Mouse (Mus musculus) ES-Bruce4 (cell line): ENCODE results near the gene Peak1. TPM values are rescaled to one million over a fixed set of nuclear protein-coding genes. Genes with fewer than 3 reads are reported as not detected.

Experiments used
- H3K27ac ChIP-seq: 2 replicates; pipeline ENCODE4 v1.5.1; 2012; ENCODE audit warnings: low read length, inconsistent platforms; ENCODE audit not compliant: insufficient read depth
- H3K27me3 ChIP-seq: 2 replicates; pipeline ENCODE4 v1.6.1; 2012; ENCODE audit warnings: mild to moderate bottlenecking, low read length, inconsistent platforms; ENCODE audit not compliant: control insufficient read depth, poor library complexity, insufficient read depth, severe bottlenecking
- H3K36me3 ChIP-seq: 2 replicates; pipeline ENCODE4 v1.6.1; 2012; ENCODE audit warnings: inconsistent platforms, mild to moderate bottlenecking, low read length, moderate library complexity; ENCODE audit not compliant: control insufficient read depth, poor library complexity, insufficient read depth, severe bottlenecking
- H3K4me1 ChIP-seq: one replicate; pipeline ENCODE4 v1.8.1; 2011; ENCODE audit warnings: low read length; ENCODE audit not compliant: control insufficient read depth, insufficient read depth
- H3K4me3 ChIP-seq: 2 replicates; pipeline ENCODE4 v1.5.1; 2011; ENCODE audit warnings: low read depth, mild to moderate bottlenecking, low read length
- H3K9ac ChIP-seq: 2 replicates; pipeline ENCODE4 v1.6.1; 2012; ENCODE audit warnings: low read depth, mild to moderate bottlenecking, inconsistent platforms; ENCODE audit not compliant: poor library complexity, severe bottlenecking
- H3K9me3 ChIP-seq: replicated peaks from 2 replicates; pipeline ENCODE4 v1.6.1; 2012; ENCODE audit warnings: mild to moderate bottlenecking, low read length, inconsistent platforms; ENCODE audit not compliant: control insufficient read depth, poor library complexity, insufficient read depth, severe bottlenecking
- CTCF ChIP-seq: IDR thresholded peaks from one replicate; pipeline ENCODE4 v1.8.1; 2011; ENCODE audit warnings: low read depth, low read length
- EP300 ChIP-seq: IDR thresholded peaks from 2 replicates; pipeline ENCODE4 v1.6.1; 2011; ENCODE audit warnings: low read depth, low read length; ENCODE audit not compliant: insufficient read depth
- POLR2A ChIP-seq: IDR thresholded peaks from one replicate; pipeline ENCODE4 v1.8.1; 2011; ENCODE audit warnings: low read length; ENCODE audit not compliant: insufficient read depth
- polyA plus RNA-seq: library from polyadenylated mRNA; stranded (reverse); fragments of >200 nt; gene quantifications from 2 replicates; pipeline ENCODE4 v1.2.4, GENCODE M21; 2011; ENCODE audit warnings: low read depth; ENCODE audit not compliant: missing spikeins, insufficient read depth, insufficient read length

The Peak1 gene
- polyA plus RNA-seq, 1 experiment = 26.3 TPM

- no peaks in the 10 kb centered on the region for H3K4me1 ChIP-seq
Measured at GRCm38 (mm10) chr9:56309079-56309478, 108.8 kb downstream of the Peak1 start.

GRCm38 (mm10) chr9:56304526-56304925, 113.3 kb downstream of the Peak1 start:
- no peaks in the 10 kb centered on the region for H3K36me3 ChIP-seq
- H3K4me3 ChIP-seq = no peak overlapping the region
- TF ChIP-seq POLR2A (no peak), CTCF (no peak), EP300 (no peak)
- no peak overlapping the region for H3K9ac ChIP-seq
- H3K9me3 ChIP-seq = no peaks in the 10 kb centered on the region
- H3K4me1 ChIP-seq = no peaks in the 10 kb centered on the region
- no peaks in the 10 kb centered on the region for H3K27me3 ChIP-seq
- no peak overlapping the region for H3K27ac ChIP-seq

More at GRCm38 (mm10) chr9:56309079-56309478, 108.8 kb downstream of the Peak1 start:
- no peak overlapping the region for H3K27ac ChIP-seq
- TF ChIP-seq CTCF (no peak), EP300 (no peak), POLR2A (no peak)
- H3K4me3 ChIP-seq = no peak overlapping the region
- no peaks in the 10 kb centered on the region for H3K27me3 ChIP-seq
- no peaks in the 10 kb centered on the region for H3K9me3 ChIP-seq
- H3K36me3 ChIP-seq = no peaks in the 10 kb centered on the region
- H3K9ac ChIP-seq = no peak overlapping the region

GRCm38 (mm10) chr9:56302921-56303465, 114.9 kb downstream of the Peak1 start:
- Histone ChIP-seq H3K27ac (no peak overlapping the region), H3K9me3 (no peaks in the 10 kb centered on the region), H3K4me3 (no peak overlapping the region), H3K36me3 (no peaks in the 10 kb centered on the region), H3K9ac (no peak overlapping the region), H3K27me3 (no peaks in the 10 kb centered on the region), H3K4me1 (no peaks in the 10 kb centered on the region)
- TF ChIP-seq EP300 (no peak), POLR2A (no peak), CTCF (no peak)

- no peak for TF ChIP-seq CTCF
- TF ChIP-seq EP300 = no peak
- no peak for TF ChIP-seq POLR2A
- H3K4me3 ChIP-seq = no peak overlapping the region
- no peaks in the 10 kb centered on the region for H3K4me1 ChIP-seq
- no peaks in the 10 kb centered on the region for H3K9me3 ChIP-seq
- no peak overlapping the region for H3K27ac ChIP-seq
- no peaks in the 10 kb centered on the region for H3K36me3 ChIP-seq
- H3K27me3 ChIP-seq = no peaks in the 10 kb centered on the region
- H3K9ac ChIP-seq = no peak overlapping the region
Measured at GRCm38 (mm10) chr9:56290019-56290418, 127.8 kb downstream of the Peak1 start.

- TF ChIP-seq POLR2A = no peak
- TF ChIP-seq CTCF = no peak
- TF ChIP-seq EP300 = no peak
- no peaks in the 10 kb centered on the region for H3K27me3 ChIP-seq
Measured at GRCm38 (mm10) chr9:56282481-56282880, 135.4 kb downstream of the Peak1 start.

GRCm38 (mm10) chr9:56273576-56273975, 144.3 kb downstream of the Peak1 start:
- Histone ChIP-seq H3K27ac (no peak overlapping the region), H3K9ac (no peak overlapping the region), H3K36me3 (no peaks in the 10 kb centered on the region), H3K9me3 (no peaks in the 10 kb centered on the region), H3K4me1 (no peaks in the 10 kb centered on the region), H3K4me3 (no peak overlapping the region), H3K27me3 (no peaks in the 10 kb centered on the region)
- TF ChIP-seq EP300 = no peak
- no peak for TF ChIP-seq CTCF
- TF ChIP-seq POLR2A = no peak

More at GRCm38 (mm10) chr9:56282481-56282880, 135.4 kb downstream of the Peak1 start:
- Histone ChIP-seq H3K4me1 (no peaks in the 10 kb centered on the region), H3K36me3 (no peaks in the 10 kb centered on the region), H3K27ac (no peak overlapping the region), H3K9ac (no peak overlapping the region), H3K9me3 (no peaks in the 10 kb centered on the region), H3K4me3 (no peak overlapping the region)
